Mouse (Mus musculus): ENCODE data around the gene Usp48. TPM values are rescaled to one million over a fixed set of nuclear protein-coding genes. Genes with fewer than 3 reads are reported as not detected.

The Usp48 gene
- polyA plus RNA-seq, 1 experiment from 2014 or later = 72.4 TPM

DNA sequence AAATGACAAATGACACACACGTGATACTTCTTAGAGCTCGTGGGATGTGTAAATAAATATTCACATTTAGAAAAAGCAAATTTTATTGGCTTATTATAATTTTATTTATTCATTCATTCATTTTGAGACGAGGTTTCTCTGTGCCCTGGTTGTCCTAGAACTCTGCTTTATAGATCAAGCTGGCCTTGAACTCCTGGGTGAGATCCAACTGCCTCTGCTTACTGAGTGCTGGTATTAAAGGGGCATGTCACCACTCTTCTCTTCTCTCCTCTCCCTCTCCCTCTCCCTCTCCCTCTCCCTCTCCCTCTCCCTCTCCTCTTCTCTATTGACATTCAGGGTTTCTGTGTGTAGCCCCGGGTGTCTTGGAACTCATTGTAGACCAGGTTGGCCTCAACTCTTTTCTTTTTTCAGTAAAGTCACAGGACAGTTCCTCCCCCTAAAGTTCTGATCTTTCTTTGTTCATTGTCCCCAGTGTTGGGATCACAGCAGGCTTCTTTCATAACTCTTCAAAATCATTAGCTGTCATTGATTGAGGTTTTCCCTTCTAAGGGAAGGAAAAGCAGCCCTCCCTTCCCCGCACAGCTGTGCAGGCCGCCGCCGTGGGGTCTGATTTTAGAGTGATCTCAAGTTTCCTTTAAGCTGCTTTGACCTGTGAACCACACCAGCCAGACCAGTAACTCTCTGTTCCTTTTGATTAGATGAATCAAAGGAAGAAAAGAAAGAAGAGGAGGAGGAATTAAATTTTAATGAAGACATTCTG is 34.1 kb downstream of the Usp48 start:
- no peaks in the 10 kb centered on the region for H3K9me3 ChIP-seq (replicated peaks)
- 58% methylated on average over 8 of the region's 8 CpGs for WGBS
- no peak overlapping the region for H3K4me3 ChIP-seq
- peaks cover 25% of the 10 kb centered on the region for H3K4me1 ChIP-seq
- H3K36me3 ChIP-seq = peaks cover 98% of the 10 kb centered on the region
- DNase-seq (ENCODE audit: low spot score) = peak; percentile 40
- 0 out of 2 replicates have a peak overlapping the region, but pooled peaks have one; percentile 13 for H3K27ac ChIP-seq (replicated peaks)
- H3K27me3 ChIP-seq (ENCODE audit: low read depth, poor library complexity, severe bottlenecking) = no peaks in the 10 kb centered on the region

DNA sequence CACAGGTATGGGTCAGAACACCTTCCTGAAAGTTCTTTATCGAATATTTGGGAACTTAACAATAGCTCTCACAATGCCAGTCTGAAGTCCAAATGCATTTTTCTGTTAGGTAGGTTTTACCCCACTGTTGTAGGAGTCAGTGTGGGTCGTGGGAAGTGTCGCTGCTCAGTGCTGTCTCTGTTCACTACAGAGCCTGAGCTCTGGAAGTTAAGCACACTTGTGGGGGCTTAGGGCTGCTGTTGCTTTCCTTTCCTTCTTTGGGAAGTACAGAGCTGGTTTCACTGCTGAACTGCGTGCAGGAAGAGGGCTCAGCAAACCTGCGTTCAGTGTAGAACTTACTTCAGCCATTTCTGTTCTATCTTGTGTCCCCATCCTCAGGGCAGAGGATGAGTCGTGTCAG is 34.8 kb downstream of the Usp48 start:
- H3K27ac ChIP-seq (replicated peaks) = 0 out of 2 replicates have a peak overlapping the region, but pooled peaks have one; percentile 13
- H3K27me3 ChIP-seq (ENCODE audit: low read depth, poor library complexity, severe bottlenecking) = no peaks in the 10 kb centered on the region
- 87% methylated on average over 6 of the region's 6 CpGs for WGBS
- peaks cover 98% of the 10 kb centered on the region for H3K36me3 ChIP-seq
- peaks cover 25% of the 10 kb centered on the region for H3K4me1 ChIP-seq
- no peak for DNase-seq (ENCODE audit: low spot score)
- H3K9me3 ChIP-seq (replicated peaks) = no peaks in the 10 kb centered on the region
- H3K4me3 ChIP-seq = no peak overlapping the region

DNA sequence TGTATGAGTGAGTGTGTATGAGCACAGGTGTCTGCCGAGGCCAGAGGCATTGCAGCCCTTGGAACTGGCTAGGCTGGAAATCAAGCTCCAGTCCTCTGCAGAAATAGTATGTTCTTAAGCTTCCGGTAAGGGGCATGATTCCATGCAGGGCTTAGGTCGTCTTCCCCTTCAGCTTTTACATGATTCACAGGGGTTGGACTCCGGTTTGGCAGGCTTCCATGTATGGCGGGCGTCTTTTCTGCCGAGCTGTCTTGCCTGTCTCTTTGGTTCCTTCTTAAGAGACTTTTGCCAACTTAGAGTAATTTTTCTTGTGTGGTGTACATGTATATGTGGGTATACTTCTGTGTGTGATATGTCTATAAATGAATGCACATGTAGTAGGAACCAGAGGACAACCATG is 35.8 kb downstream of the Usp48 start:
- DNase-seq (ENCODE audit: low spot score) = no peak

DNA sequence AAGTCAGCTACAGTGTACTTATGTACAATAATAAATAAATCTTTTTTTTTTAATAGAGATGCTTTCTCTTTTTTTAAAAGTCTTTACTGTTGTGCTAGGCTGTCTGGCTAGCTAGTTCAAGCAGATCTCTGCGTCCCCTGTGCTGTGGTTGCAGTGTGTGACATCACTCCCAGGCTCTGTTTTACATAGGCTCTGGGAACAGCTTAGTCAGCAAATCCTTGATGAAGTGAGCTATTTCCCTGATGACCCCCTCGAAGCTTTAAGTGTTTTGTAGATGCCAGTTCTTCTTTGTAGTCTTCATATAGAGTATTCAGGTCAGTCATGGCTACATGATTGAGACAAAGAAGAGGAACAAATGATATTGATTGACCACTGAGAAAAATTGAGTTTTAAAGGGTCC is 36.6 kb downstream of the Usp48 start:
- WGBS = 89% methylated on average over 2 of the region's 2 CpGs
- DNase-seq (ENCODE audit: low spot score) = no peak
- Histone ChIP-seq H3K36me3 (peaks cover 98% of the 10 kb centered on the region), H3K4me1 (peaks cover 25% of the 10 kb centered on the region), H3K27ac (replicated peaks) (no peak overlapping the region), H3K9me3 (replicated peaks) (no peaks in the 10 kb centered on the region), H3K4me3 (no peak overlapping the region), H3K27me3 (ENCODE audit: low read depth, poor library complexity, severe bottlenecking) (no peaks in the 10 kb centered on the region)

More for the DNA sequence above, 35.8 kb downstream of the Usp48 start:
- 97% methylated on average over 7 of the region's 7 CpGs for WGBS
- Histone ChIP-seq H3K4me1 (peaks cover 25% of the 10 kb centered on the region), H3K27me3 (ENCODE audit: low read depth, poor library complexity, severe bottlenecking) (no peaks in the 10 kb centered on the region), H3K27ac (replicated peaks) (no peak overlapping the region), H3K36me3 (peaks cover 98% of the 10 kb centered on the region), H3K4me3 (no peak overlapping the region), H3K9me3 (replicated peaks) (no peaks in the 10 kb centered on the region)

DNA sequence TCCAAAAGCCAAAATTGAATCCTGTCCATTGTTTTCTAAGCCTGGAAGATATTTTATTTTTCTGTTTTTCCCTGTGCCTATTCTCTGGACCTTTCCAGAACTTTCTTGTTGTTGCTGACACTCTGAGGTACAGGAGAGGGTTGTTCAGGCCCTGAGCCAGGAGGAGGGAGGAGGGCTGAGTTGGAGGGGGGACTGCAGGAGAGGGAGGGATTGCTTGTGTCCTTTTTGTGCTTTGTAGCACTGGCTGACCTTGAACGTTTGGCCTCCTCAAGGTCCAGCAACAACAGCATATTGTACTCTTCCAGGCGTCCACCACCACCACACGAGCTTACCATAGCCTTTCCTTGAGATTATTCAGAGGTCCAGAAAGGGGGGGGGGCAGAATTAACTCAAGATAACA is 38.0 kb downstream of the Usp48 start:
- peaks cover 21% of the 10 kb centered on the region for H3K4me1 ChIP-seq
- H3K27ac ChIP-seq (replicated peaks) = no peak overlapping the region
- H3K36me3 ChIP-seq = peaks cover 98% of the 10 kb centered on the region
- no peak for DNase-seq (ENCODE audit: low spot score)
- H3K27me3 ChIP-seq (ENCODE audit: low read depth, poor library complexity, severe bottlenecking) = no peaks in the 10 kb centered on the region
- H3K9me3 ChIP-seq (replicated peaks) = no peaks in the 10 kb centered on the region
- no peak overlapping the region for H3K4me3 ChIP-seq
- WGBS = 78% methylated on average over 3 of the region's 3 CpGs

DNA sequence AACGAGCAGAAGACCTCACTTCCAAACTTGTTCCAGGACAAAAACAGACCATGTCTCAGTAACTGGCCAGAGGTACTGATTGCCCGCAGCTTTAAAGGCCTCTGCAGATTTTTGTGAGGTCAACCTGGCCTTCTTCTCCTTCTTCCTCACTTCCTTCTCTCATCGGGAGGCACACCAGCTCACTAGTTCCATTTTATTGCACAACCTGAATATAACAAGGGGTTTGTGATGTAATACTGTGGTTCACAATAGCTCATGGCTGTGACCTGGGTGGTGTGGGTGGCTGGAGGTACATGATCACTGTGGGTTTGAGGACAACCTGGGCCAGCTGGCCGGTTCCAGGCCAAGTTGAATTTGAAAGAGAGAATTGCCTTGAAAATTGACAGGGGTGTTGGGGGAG is 39.8 kb downstream of the Usp48 start:
- no peaks in the 10 kb centered on the region for H3K27me3 ChIP-seq (ENCODE audit: low read depth, poor library complexity, severe bottlenecking)
- no peak for DNase-seq (ENCODE audit: low spot score)
- H3K27ac ChIP-seq (replicated peaks) = no peak overlapping the region
- peaks cover 4% of the 10 kb centered on the region; the same call in 1 of the 2 replicates for H3K4me1 ChIP-seq
- H3K9me3 ChIP-seq (replicated peaks) = no peaks in the 10 kb centered on the region
- peaks cover 99% of the 10 kb centered on the region for H3K36me3 ChIP-seq
- no peak overlapping the region for H3K4me3 ChIP-seq
- 89% methylated on average over 4 of the region's 4 CpGs for WGBS

DNA sequence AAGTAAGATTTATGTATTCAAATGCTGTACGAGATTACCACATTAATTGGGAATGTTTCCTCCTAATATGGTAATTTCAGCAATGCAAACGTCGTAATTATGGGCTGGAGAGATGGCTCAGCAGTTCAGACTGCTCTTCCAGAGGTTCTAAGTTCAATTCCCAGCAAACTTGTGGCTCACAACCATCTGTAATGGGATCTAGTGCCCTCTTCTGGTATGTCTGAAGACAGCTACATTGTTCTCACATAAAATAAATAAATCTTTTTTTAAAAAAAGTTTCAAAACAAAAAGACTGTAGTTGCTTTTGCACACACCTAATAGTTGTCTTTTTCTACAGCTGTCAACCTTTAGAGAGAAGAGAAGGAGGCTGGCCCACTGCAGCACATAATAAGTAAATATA is 43.0 kb downstream of the Usp48 start:
- Histone ChIP-seq H3K27me3 (ENCODE audit: low read depth, poor library complexity, severe bottlenecking) (no peaks in the 10 kb centered on the region), H3K9me3 (replicated peaks) (no peaks in the 10 kb centered on the region), H3K4me1 (no peaks in the 10 kb centered on the region), H3K36me3 (peaks cover 100% of the 10 kb centered on the region), H3K4me3 (no peak overlapping the region), H3K27ac (replicated peaks) (no peak overlapping the region)
- 88% methylated on average over 3 of the region's 3 CpGs for WGBS
- DNase-seq (ENCODE audit: low spot score) = no peak

DNA sequence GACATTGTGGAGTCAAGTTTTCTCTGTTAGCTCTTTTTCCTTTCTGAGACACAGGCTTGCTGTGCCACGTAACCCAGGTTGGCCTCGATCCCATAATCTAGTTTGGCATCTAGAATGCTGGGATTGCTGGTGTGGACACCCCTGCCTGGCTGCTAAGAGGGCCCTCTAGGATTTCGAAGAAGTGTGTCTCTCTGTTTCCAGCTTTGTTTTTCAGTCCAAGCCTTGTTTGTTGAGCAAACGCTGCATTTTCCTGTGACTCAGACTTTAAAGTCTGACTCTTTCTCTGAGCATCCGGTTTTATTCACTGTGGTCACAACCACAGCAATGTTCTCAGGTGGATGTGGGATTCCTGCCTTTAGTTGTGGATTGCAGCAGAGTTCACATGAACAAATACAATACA is 48.0 kb downstream of the Usp48 start:
- H3K4me3 ChIP-seq = no peak overlapping the region
- H3K36me3 ChIP-seq = peaks cover 96% of the 10 kb centered on the region
- H3K27me3 ChIP-seq (ENCODE audit: low read depth, poor library complexity, severe bottlenecking) = no peaks in the 10 kb centered on the region
- 75% methylated on average over 5 of the region's 5 CpGs for WGBS
- DNase-seq (ENCODE audit: low spot score) = no peak
- no peaks in the 10 kb centered on the region for H3K9me3 ChIP-seq (replicated peaks)
- no peak overlapping the region for H3K27ac ChIP-seq (replicated peaks)
- peaks cover 6% of the 10 kb centered on the region for H3K4me1 ChIP-seq

DNA sequence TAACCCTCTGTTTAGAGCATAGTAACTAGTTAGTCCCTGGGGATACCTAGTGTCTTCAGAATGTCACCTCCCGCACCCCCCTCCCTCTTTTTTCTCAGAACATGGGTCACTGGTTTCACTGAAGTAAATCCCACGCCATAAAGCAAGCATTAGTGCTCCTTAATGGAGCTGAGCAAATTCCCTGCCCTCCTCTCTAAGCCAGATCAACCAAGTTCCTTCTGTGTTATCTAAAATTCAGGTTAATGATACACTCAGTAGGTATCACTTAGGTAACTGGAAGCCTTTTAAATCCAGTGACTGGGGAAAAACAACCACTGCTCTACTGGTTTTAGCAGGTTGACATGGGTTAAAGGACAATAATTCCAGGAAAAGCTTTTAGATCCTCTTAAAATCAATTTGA is 48.5 kb downstream of the Usp48 start:
- H3K4me1 ChIP-seq = peaks cover 6% of the 10 kb centered on the region
- no peak overlapping the region for H3K4me3 ChIP-seq
- WGBS = 43% methylated on average over 2 of the region's 2 CpGs
- no peak overlapping the region for H3K27ac ChIP-seq (replicated peaks)
- H3K27me3 ChIP-seq (ENCODE audit: low read depth, poor library complexity, severe bottlenecking) = no peaks in the 10 kb centered on the region
- peaks cover 96% of the 10 kb centered on the region for H3K36me3 ChIP-seq
- DNase-seq (ENCODE audit: low spot score) = no peak
- no peaks in the 10 kb centered on the region for H3K9me3 ChIP-seq (replicated peaks)

DNA sequence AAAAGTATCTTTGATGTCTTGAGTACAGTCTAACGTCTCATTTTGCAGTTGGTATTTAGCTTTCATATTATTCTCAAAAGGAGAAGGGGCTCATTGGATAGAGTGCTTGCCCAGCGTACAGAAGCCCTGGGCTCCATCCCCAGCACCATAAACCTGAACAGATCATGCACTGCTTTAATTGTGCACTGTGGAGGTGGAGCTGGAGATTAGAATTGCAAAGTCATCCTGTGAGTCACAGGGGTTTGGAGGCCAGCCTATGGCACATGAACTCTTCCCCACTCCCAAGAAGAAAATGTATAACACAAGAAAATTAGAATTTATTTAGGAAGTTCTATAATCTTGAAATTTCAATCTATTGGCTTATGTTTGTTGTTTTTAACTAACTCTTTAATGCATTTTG is 49.9 kb downstream of the Usp48 start:
- H3K27ac ChIP-seq (replicated peaks) = no peak overlapping the region
- DNase-seq (ENCODE audit: low spot score) = no peak
- H3K4me1 ChIP-seq = peaks cover 6% of the 10 kb centered on the region
- WGBS = 82% methylated on average over 2 of the region's 2 CpGs
- H3K4me3 ChIP-seq = no peak overlapping the region
- no peaks in the 10 kb centered on the region for H3K27me3 ChIP-seq (ENCODE audit: low read depth, poor library complexity, severe bottlenecking)
- H3K36me3 ChIP-seq = peaks cover 95% of the 10 kb centered on the region
- H3K9me3 ChIP-seq (replicated peaks) = no peaks in the 10 kb centered on the region

DNA sequence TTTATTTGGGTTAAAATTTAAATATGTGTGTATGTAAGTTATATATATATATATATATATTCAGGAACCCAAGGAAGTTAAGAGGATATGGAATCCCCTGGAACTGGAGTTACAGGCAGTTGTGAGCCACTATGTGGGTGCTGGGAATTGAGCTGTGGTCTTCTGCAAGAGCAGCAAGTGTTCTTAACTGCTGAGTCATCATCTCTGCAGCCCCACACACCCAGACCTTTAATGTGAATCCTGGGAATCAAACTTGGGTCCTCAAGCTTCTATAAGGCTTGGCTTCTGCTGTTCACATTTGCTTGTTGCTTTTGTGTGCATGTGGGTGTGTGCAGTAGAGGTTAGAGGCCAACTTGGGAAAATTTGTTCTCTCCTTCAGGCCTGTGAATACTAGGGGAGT is 52.7 kb downstream of the Usp48 start:
- Histone ChIP-seq H3K4me1 (peaks cover 6% of the 10 kb centered on the region), H3K27me3 (ENCODE audit: low read depth, poor library complexity, severe bottlenecking) (no peaks in the 10 kb centered on the region), H3K27ac (replicated peaks) (no peak overlapping the region), H3K36me3 (peaks cover 95% of the 10 kb centered on the region), H3K9me3 (replicated peaks) (no peaks in the 10 kb centered on the region), H3K4me3 (no peak overlapping the region)
- no peak for DNase-seq (ENCODE audit: low spot score)

DNA sequence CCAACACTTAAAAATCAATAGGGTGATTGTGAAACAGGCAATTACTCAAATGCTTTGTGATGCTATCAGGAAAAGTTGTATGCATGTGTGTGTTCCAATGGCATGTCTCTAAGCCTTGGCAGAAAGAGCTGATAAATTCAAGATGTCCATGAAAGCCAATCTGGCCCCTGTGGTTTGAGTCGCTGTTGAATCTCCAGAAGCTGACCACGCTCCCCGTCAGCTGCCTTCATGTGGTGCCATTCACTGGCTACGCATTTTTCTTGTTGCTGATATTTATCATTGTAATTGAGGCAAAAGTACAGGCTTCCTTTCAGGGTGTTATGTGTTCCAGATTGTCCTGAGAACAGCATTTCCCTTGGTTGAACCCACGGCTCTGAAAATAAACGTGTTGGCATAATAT is 54.1 kb downstream of the Usp48 start:
- Histone ChIP-seq H3K4me1 (no peaks in the 10 kb centered on the region), H3K36me3 (peaks cover 98% of the 10 kb centered on the region), H3K27me3 (ENCODE audit: low read depth, poor library complexity, severe bottlenecking) (no peaks in the 10 kb centered on the region), H3K9me3 (replicated peaks) (no peaks in the 10 kb centered on the region), H3K27ac (replicated peaks) (no peak overlapping the region), H3K4me3 (no peak overlapping the region)
- 94% methylated on average over 6 of the region's 6 CpGs for WGBS
- DNase-seq (ENCODE audit: low spot score) = no peak

DNA sequence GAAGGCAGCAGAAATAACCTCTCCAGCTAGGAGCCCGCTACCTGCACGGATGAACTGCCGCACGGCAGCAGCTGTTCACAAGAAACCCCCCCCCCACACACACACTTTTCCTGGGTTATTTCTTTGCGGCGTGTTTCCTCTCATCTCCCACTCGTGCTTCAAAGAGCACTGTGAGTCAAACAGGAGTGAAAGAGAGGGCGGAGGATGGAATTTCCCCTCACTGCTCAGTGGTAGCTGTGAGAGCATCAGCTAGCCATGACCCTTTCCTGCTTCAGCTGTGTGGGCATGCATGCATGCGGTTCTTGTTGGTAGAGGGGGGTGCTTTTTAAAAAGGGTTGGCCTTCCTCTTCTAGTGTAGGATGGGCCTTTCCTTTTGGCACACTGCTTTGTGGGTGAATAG is 54.7 kb downstream of the Usp48 start:
- H3K36me3 ChIP-seq = peaks cover 99% of the 10 kb centered on the region
- H3K9me3 ChIP-seq (replicated peaks) = no peaks in the 10 kb centered on the region
- no peak for DNase-seq (ENCODE audit: low spot score)
- H3K27me3 ChIP-seq (ENCODE audit: low read depth, poor library complexity, severe bottlenecking) = no peaks in the 10 kb centered on the region
- H3K4me1 ChIP-seq = no peaks in the 10 kb centered on the region
- WGBS = 93% methylated on average over 9 of the region's 9 CpGs
- H3K4me3 ChIP-seq = no peak overlapping the region
- no peak overlapping the region for H3K27ac ChIP-seq (replicated peaks)
